Mouse (Mus musculus) forebrain, postnatal 0 days (tissue): ENCODE results near the gene Rps6ka4. TPM values are rescaled to one million over a fixed set of nuclear protein-coding genes. Genes with fewer than 3 reads are reported as not detected.

ENCODE experiments used
- ATAC-seq: fragments of 200-750 bp; cut with Nextera tagmentation; 2 replicates; pipeline ENCODE4 v1.8.0; 2017; ENCODE audit warnings: mild to moderate bottlenecking, moderate library complexity
- DNase-seq: peaks from one replicate; pipeline ENCODE4 v3.0.0-alpha.2; 2015
- H3K27ac ChIP-seq: fragments of 300-500 bp; sonication (generic); 2 replicates; pipeline ENCODE4 v1.5.1; 2014; ENCODE audit warnings: low read depth, mild to moderate bottlenecking, antibody characterized with exemption, low read length, moderate library complexity, mixed read lengths
- H3K27me3 ChIP-seq: fragments of 300-500 bp; sonication (generic); 2 replicates; pipeline ENCODE4 v1.6.1; 2014; ENCODE audit warnings: mild to moderate bottlenecking, low read length, mixed read lengths; ENCODE audit not compliant: insufficient read depth
- H3K36me3 ChIP-seq: fragments of 300-500 bp; sonication (generic); 2 replicates; pipeline ENCODE4 v1.6.1; 2014; ENCODE audit warnings: mild to moderate bottlenecking, moderate library complexity; ENCODE audit not compliant: insufficient read depth
- H3K4me1 ChIP-seq: fragments of 300-500 bp; sonication (generic); 2 replicates; pipeline ENCODE4 v1.6.1; 2014; ENCODE audit warnings: antibody characterized with exemption; ENCODE audit not compliant: insufficient read depth
- H3K4me2 ChIP-seq: fragments of 300-500 bp; sonication (generic); 2 replicates; pipeline ENCODE4 v1.6.1; 2014; ENCODE audit warnings: low read depth, mild to moderate bottlenecking, moderate library complexity
- H3K4me3 ChIP-seq: fragments of 300-500 bp; sonication (generic); 2 replicates; pipeline ENCODE4 v1.5.1; 2014; ENCODE audit warnings: low read depth, low read length, mixed read lengths
- H3K9ac ChIP-seq: fragments of 300-500 bp; sonication (generic); 2 replicates; pipeline ENCODE4 v1.6.1; 2014; ENCODE audit warnings: mild to moderate bottlenecking
- H3K9me3 ChIP-seq: fragments of 300-500 bp; sonication (generic); 2 replicates; pipeline ENCODE4 v1.6.1; 2016; ENCODE audit warnings: low read length
- CTCF ChIP-seq: sonication (generic); IDR thresholded peaks from 2 replicates; pipeline ENCODE4 v1.5.1; 2016; ENCODE audit warnings: antibody characterized with exemption, control low read depth, low read depth
- WGBS: fragments of 180-500 bp; shearing (Covaris S2); extraction: QIAGEN DNeasy Blood & Tissue Kit; methylation state at CpG from one replicate; pipeline ENCODE4 v1.1.7; 2014; 5-methylcytosine and 5-hydroxymethylcytosine counted together
- polyA plus RNA-seq: library from polyadenylated mRNA; unstranded; fragments of >200 nt; fragmentation: Nextera tagmentation; extraction: Ambion mirVana; gene quantifications from 2 replicates; pipeline ENCODE4 v1.2.1, GENCODE M21; 2015
- total RNA-seq: library from RNA; depleted of rRNA; stranded (reverse); fragments of >200 nt; gene quantifications from 2 replicates; pipeline ENCODE4 v1.2.3, GENCODE M21; 2014

Gene Rps6ka4
- total and polyA plus RNA-seq, 2 experiments from 2014 or later, result 14.3 to 18.0 TPM

DNA sequence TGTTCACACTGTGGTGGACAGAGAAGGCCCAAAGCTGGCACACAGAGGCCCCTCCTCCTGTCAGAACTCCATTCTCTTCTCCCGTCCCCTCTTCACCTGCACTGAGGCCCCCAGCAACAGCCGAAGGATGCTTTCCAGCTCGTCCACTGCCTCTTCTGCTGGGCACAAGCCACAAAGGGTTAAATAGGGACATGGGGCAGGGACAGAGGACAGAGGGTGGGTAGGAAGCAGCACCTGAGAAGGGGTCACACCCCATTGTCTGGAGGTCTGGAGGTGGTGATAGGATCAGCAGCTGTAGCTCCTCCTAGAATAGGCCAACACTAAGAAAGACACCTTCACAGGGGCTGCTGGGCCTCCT, 16.5 kb upstream of the Rps6ka4 start:
- no peak overlapping the region; the same call in 1 of the 2 replicates for H3K27ac ChIP-seq
- no peak for TF ChIP-seq CTCF
- WGBS, result 52% methylated on average over 3 of the region's 3 CpGs

DNA sequence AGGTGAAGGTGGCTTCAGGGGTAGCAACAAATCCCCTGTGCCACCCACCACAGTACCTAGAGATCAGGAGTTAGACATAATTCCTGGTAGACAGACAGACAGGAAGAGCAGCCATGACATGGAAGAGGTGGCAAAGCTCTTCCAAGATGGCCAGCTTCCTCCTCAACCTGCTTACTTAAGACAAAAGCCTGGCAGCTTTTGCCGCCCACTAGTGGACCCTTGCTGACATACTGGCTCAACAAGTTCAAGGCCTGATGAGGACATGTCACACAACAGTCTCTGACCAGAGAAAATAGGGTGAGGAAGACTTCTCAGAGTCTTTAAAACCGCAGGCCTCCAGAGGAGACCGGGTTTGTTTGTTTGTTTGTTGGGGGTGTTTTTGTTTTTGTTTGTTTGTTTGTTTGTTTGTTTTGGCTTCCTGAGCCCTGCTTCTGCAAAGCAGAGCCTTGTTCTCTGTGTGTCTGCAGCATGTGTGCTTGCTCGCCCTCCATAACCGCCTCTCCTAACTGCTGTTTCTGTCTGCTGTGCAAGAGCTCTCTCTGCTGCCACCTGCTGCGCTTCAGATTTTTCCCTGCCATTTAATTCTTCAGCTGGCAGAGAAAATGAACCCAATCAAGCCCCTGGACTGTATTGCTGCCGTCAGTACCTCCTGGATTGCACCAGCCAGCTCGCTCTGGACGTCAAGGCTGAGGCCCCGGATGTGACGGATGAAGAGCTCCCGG, 16.0 kb upstream of the Rps6ka4 start:
- no peaks in the 10 kb centered on the region for H3K9me3 ChIP-seq
- H3K36me3 ChIP-seq, result no peaks in the 10 kb centered on the region
- 30% methylated on average over 12 of the region's 12 CpGs for WGBS
- H3K4me3 ChIP-seq, result no peak overlapping the region
- no peak overlapping the region for H3K9ac ChIP-seq
- peak; percentile 76 for TF ChIP-seq CTCF
- DNase-seq (peak; percentile 80), ATAC-seq (peak; percentile 88)
- H3K27ac ChIP-seq, result no peak overlapping the region; the same call in 1 of the 2 replicates
- H3K4me1 ChIP-seq, result no peaks in the 10 kb centered on the region
- H3K4me2 ChIP-seq, result no peak overlapping the region
- H3K27me3 ChIP-seq, result no peaks in the 10 kb centered on the region

More for the DNA sequence above, 16.5 kb upstream of the Rps6ka4 start:
- DNase-seq, result no peak
- Histone ChIP-seq H3K27me3 (no peaks in the 10 kb centered on the region), H3K36me3 (no peaks in the 10 kb centered on the region), H3K4me3 (no peak overlapping the region), H3K4me2 (no peak overlapping the region), H3K4me1 (no peaks in the 10 kb centered on the region), H3K9ac (no peak overlapping the region), H3K9me3 (no peaks in the 10 kb centered on the region)
- no peak for ATAC-seq

DNA sequence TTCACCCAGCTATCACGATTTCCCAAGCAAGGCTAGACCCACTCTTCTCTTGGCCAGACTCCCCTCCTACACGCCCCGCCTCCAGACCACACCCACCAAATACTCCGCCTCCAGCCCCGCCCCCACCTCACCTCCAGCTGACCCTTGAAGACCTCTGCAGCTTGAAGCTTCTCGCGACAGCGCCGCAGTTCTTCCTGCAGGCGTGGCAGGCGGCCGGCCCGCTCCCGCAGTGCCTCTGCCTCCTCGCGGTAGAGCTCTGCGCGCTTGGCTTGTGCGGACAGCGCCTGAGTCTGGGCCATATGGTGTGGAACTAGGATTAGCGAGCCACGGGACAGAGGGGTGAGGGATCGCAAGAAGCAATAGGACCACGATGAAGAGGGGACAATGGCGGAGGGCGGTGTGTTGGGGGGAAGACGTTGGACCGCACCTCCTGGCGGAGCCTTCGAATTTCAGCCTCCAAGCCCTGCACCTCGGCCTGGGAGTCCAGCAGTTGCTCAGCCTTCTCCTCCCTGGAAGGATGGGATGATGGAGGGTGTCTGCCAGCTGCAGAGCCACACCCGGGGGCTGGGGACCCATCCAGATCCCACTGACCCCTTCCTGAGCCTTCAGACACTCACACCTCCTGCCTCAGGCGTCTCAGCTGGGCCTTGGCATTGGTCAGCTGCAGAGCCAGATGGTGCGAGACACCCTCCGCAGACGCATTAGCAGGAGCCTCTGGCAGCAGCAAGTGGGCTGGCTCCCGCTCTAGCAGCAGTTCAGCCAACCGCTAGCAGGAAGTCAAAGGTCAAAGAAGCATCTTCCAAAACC, 15.0 kb upstream of the Rps6ka4 start:
- no peaks in the 10 kb centered on the region for H3K9me3 ChIP-seq
- H3K27ac ChIP-seq, result no peak overlapping the region
- peak overlapping the region; percentile 33; the same call in 1 of the 2 replicates for H3K9ac ChIP-seq
- H3K36me3 ChIP-seq, result no peaks in the 10 kb centered on the region
- peak overlapping the region; percentile 35 for H3K4me2 ChIP-seq
- DNase-seq, result peak; percentile 41
- H3K4me3 ChIP-seq, result no peak overlapping the region
- no peaks in the 10 kb centered on the region for H3K27me3 ChIP-seq
- TF ChIP-seq CTCF, result peak; percentile 37
- no peaks in the 10 kb centered on the region for H3K4me1 ChIP-seq
- peak; percentile 45 for ATAC-seq
- WGBS, result 12% methylated on average over 38 of the region's 38 CpGs

DNA sequence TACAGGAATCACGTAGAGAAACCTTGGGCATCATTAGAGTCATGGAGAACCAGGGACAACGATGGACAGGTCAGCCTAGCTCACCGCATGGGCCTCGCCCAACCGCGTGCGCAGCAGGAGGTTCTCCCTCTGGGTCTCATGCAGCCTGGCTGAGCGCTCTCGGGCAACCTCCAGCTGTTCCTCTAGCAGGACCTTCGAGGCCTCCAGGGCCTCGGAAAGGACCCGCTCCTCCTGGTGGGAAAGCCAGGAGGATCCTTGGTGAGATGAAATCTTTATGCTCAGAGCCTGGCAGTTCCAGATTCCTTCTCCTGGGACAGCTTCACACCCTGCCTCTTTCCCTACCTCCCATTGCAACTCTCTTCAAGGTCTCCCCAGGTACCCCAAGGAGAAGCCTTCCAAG, 14.2 kb upstream of the Rps6ka4 start:
- DNase-seq (no peak), ATAC-seq (no peak)
- H3K9ac ChIP-seq, result no peak overlapping the region
- no peaks in the 10 kb centered on the region for H3K9me3 ChIP-seq
- H3K27ac ChIP-seq, result no peak overlapping the region
- WGBS, result 93% methylated on average over 12 of the region's 12 CpGs
- TF ChIP-seq CTCF, result no peak
- H3K4me1 ChIP-seq, result no peaks in the 10 kb centered on the region
- 0 out of 2 replicates have a peak, but pooled peaks cover under 1% of the 10 kb centered on the region for H3K27me3 ChIP-seq
- no peak overlapping the region for H3K4me2 ChIP-seq
- no peak overlapping the region for H3K4me3 ChIP-seq
- H3K36me3 ChIP-seq, result no peaks in the 10 kb centered on the region

DNA sequence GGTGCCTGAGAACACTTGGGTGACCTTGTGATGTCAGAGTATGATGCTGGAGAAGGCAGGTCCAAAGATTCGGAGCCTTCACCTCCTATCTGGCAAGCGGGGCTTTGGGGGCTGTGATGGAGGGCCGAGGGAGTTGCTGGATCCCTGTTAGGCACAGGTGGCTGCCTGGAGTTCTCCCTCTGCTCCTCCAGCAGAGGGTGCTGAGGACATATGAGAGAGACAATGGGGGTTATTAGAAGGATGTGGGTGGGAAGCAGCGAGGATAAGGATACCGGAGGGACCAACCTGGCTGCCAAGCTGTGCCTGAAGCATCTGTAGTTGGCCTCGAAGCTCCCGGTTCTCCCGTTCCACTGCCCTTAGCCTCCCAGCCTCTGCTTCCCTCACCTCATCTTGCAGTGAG, 13.5 kb upstream of the Rps6ka4 start:
- no peak overlapping the region for H3K4me3 ChIP-seq
- DNase-seq, result no peak
- H3K36me3 ChIP-seq, result no peaks in the 10 kb centered on the region
- no peak for ATAC-seq
- no peak for TF ChIP-seq CTCF
- H3K9me3 ChIP-seq, result no peaks in the 10 kb centered on the region
- 79% methylated on average over 8 of the region's 8 CpGs for WGBS
- no peaks in the 10 kb centered on the region for H3K4me1 ChIP-seq
- H3K9ac ChIP-seq, result no peak overlapping the region
- H3K27ac ChIP-seq, result no peak overlapping the region
- H3K27me3 ChIP-seq, result peaks cover 8% of the 10 kb centered on the region; the same call in 1 of the 2 replicates
- H3K4me2 ChIP-seq, result no peak overlapping the region

DNA sequence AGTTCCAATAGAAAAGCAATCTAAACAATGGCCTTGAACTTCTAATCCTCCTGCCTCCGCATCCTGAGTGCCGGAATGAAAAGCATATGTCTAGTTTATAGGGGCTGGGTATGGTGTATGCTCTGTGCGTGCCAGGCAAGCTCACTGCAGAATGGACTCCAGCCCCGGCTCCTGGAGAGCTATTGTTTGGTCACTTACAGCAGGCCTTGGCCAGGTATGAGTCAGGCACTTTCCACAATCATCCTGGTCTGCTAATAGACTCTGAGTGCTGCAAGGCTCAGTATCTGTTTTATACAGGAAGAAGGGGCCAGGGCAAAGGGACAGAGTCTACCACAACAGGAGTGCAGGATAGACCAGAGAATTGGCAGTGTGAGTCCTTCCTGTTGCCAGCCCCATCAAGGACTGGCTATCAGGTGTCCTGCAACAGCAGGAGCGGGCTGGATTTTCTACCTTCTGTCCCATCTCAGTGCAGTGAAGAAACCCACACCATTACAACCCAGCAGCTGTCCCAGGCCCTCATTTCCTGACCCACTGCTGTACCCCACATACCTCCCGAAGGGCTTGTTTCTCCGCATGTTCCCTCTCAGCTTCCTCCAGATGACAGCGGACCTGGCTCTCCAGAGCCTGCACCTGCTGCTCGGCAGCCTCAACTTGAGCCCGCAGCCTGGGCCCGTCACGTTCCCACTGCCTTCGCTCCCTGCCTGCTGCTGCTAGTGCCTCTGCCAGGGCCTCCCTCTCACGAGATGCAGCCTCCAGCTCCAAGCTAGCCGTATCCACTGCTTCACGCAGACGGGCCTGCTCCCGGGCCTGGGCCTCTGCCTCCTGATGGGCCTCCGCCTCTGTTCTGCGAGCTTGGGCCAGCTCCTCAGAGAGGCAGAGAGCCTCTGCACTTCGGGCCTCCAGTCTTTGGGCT, 12.2 kb upstream of the Rps6ka4 start:
- ATAC-seq (no peak), DNase-seq (no peak)
- no peaks in the 10 kb centered on the region for H3K36me3 ChIP-seq
- H3K4me1 ChIP-seq, result no peaks in the 10 kb centered on the region
- no peak overlapping the region for H3K4me2 ChIP-seq
- H3K27ac ChIP-seq, result no peak overlapping the region
- no peaks in the 10 kb centered on the region for H3K9me3 ChIP-seq
- H3K9ac ChIP-seq, result no peak overlapping the region
- TF ChIP-seq CTCF, result no peak
- peaks cover 16% of the 10 kb centered on the region; the same call in 1 of the 2 replicates for H3K27me3 ChIP-seq
- WGBS, result 74% methylated on average over 21 of the region's 21 CpGs
- H3K4me3 ChIP-seq, result no peak overlapping the region
